Mouse (Mus musculus): Measurements from ENCODE around the gene 9530077C05Rik.

DNA sequence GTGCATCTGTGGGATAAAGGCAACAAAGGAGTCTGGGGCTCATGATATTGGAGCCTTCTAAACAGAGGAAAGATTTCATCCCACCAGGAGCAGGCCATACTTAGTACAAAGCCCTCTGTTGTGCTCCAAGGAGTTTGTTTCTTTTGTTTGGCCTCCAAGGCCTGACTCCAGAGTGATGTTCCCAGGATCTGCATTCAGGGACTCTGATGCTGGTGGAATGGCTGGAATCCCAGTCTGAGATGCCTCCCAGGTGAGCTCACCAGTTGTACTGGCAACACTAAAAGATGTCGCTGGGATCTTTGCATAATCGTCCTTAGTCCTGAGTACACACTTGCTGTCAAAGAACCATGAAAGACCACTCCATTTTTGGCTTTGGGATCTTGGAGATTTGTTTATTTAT is 22.8 kb downstream of the 9530077C05Rik start:
- TF ChIP-seq CTCF (IDR thresholded peaks at IDR 0.05), result no peak
- TF ChIP-seq EP300 (IDR thresholded peaks at IDR 0.05), result no peak
